Mouse (Mus musculus): ENCODE results near the gene Zdhhc3. TPM values are rescaled to one million over a fixed set of nuclear protein-coding genes. Genes with fewer than 3 reads are reported as not detected.

The Zdhhc3 gene
- 70.3 and 78.2 TPM in 2 replicates for polyA plus RNA-seq (2015; fragmentation: Nextera tagmentation; extraction: Ambion mirVana)

DNA sequence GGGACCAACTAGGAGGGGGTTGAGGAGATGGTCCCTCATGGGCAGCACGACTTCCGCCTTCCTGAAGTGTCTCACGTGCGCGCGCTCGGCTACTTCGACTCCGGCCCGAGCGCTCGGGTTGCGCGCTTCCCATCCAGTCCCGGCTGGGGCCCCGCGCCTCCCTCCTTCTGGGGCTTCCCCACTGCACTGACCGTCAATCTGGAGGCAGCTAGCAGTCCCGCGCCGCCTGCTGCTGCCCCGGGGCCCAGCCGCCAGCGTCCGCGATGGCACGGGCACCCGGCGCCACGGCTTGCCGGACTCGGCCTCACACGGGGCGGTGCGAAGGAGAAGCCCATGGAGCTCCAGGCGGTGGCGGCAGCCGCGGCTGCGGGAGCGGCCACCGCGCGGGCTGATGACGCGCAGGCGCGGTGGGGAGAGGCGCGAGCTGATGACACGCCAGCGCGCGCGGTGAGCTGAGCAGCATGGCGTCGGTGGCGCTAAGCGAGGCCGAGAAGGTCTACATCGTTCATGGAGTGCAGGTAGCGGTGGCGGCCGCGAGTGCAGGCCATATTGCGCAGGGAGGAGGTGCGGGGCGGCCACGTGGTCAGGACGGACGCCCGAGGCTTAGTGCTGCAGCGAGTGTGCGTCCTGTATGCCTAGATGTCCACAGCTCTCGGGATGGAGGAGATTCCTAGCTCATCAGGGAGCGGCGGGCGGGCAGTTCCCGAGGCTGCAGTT, at the start of gene Zdhhc3, which contains the start of gene Exosc7:
Gene Zdhhc3, minus strand, starts transcription at position 401 of the 717 bp plus-strand sequence.
Gene Exosc7, plus strand, starts transcription at position 411 of the 717 bp plus-strand sequence.
- Histone ChIP-seq H3K4me3 (peak within 1 kb of the TSS; percentile 97), H3K27me3 (no peaks in the 10 kb centered on the region), H3K36me3 (peaks cover 12% of the 10 kb centered on the region; the same call in 1 of the 2 replicates), H3K4me1 (peaks cover 17% of the 10 kb centered on the region), H3K9ac (peak within 1 kb of the TSS; percentile 93), H3K9me3 (no peaks in the 10 kb centered on the region), H3K4me2 (peak within 1 kb of the TSS; percentile 79), H3K27ac (peak within 1 kb of the TSS; percentile 95)
- WGBS, result under 1% methylated on average over 79 of the region's 79 CpGs
- peak; percentile 89 for ATAC-seq (ENCODE audit: insufficient number of reproducible peaks, low FRiP score, low TSS enrichment, low read depth)

DNA sequence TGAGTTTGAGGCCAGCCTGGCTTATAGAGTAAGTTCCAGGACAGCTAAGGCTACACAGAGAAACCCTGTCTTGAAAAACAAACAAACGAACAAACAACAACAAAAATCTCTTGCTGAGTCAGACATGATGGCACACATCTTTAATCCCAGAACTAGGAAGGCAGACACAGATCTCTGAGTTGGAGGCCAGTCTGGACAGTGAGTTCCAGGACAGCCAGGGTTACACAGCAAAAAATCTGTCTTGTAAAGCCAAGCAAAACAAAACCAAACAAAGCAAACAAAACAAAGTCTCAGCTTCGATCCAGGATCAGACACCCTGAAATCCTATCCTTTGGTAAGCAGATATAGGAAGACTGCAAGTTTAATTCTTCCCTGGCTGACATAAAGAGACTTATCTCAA, 48.8 kb upstream of the Zdhhc3 start:
- Histone ChIP-seq H3K4me1 (no peaks in the 10 kb centered on the region; the same call in 1 of the 2 replicates), H3K36me3 (no peaks in the 10 kb centered on the region), H3K4me3 (no peak overlapping the region), H3K27me3 (no peaks in the 10 kb centered on the region), H3K4me2 (no peak overlapping the region), H3K9ac (no peak overlapping the region), H3K27ac (no peak overlapping the region), H3K9me3 (no peaks in the 10 kb centered on the region)
- no peak for ATAC-seq (ENCODE audit: insufficient number of reproducible peaks, low FRiP score, low TSS enrichment, low read depth)
- 66% methylated on average over 2 of the region's 2 CpGs for whole genome bisulfite sequencing

- 62% methylated on average over 7 of the region's 7 CpGs for WGBS
Observed at GRCm38 (mm10) chr9:123159330-123159729, 46.3 kb upstream of the Zdhhc3 start.

GRCm38 (mm10) chr9:123158125-123158836, 45.3 kb upstream of the Zdhhc3 start:
- Histone ChIP-seq H3K9me3 (no peaks in the 10 kb centered on the region), H3K4me3 (no peak overlapping the region), H3K9ac (no peak overlapping the region), H3K4me1 (no peaks in the 10 kb centered on the region), H3K4me2 (no peak overlapping the region), H3K36me3 (no peaks in the 10 kb centered on the region), H3K27me3 (no peaks in the 10 kb centered on the region), H3K27ac (no peak overlapping the region)
- no peak for ATAC-seq (ENCODE audit: insufficient number of reproducible peaks, low FRiP score, low TSS enrichment, low read depth)
- 55% methylated on average over 8 of the region's 8 CpGs for WGBS

More at GRCm38 (mm10) chr9:123159330-123159729, 46.3 kb upstream of the Zdhhc3 start:
- no peaks in the 10 kb centered on the region for H3K36me3 ChIP-seq
- H3K27ac ChIP-seq, result no peak overlapping the region
- no peak overlapping the region for H3K4me3 ChIP-seq
- no peak overlapping the region for H3K9ac ChIP-seq
- H3K9me3 ChIP-seq, result no peaks in the 10 kb centered on the region
- no peak overlapping the region for H3K4me2 ChIP-seq
- no peaks in the 10 kb centered on the region for H3K27me3 ChIP-seq
- no peaks in the 10 kb centered on the region for H3K4me1 ChIP-seq
- no peak for ATAC-seq (ENCODE audit: insufficient number of reproducible peaks, low FRiP score, low TSS enrichment, low read depth)

GRCm38 (mm10) chr9:123157699-123158098, 44.7 kb upstream of the Zdhhc3 start:
- no peaks in the 10 kb centered on the region for H3K9me3 ChIP-seq
- H3K4me3 ChIP-seq, result no peak overlapping the region
- no peak overlapping the region for H3K27ac ChIP-seq
- no peak for ATAC-seq (ENCODE audit: insufficient number of reproducible peaks, low FRiP score, low TSS enrichment, low read depth)
- no peak overlapping the region for H3K4me2 ChIP-seq
- no peaks in the 10 kb centered on the region for H3K36me3 ChIP-seq
- no peak overlapping the region for H3K9ac ChIP-seq
- H3K27me3 ChIP-seq, result no peaks in the 10 kb centered on the region
- H3K4me1 ChIP-seq, result no peaks in the 10 kb centered on the region

DNA sequence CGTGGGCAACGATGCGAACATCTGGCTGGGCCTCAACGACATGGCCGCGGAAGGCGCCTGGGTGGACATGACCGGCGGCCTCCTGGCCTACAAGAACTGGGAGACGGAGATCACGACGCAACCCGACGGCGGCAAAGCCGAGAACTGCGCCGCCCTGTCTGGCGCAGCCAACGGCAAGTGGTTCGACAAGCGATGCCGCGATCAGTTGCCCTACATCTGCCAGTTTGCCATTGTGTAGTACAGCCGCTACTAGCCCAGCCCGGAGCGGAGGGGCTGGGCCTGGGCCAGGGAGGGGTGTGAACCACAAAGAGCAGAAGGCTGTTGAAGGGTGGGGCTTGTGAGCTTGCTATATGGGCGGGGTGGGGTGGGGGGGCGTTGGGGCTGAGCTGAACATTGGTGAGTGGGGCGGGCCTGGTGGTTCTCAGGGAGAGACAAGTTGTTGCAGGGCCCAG, 43.9 kb upstream of the Zdhhc3 start:
- H3K9ac ChIP-seq, result no peak overlapping the region
- H3K27me3 ChIP-seq, result no peaks in the 10 kb centered on the region
- H3K36me3 ChIP-seq, result no peaks in the 10 kb centered on the region
- no peaks in the 10 kb centered on the region for H3K4me1 ChIP-seq
- H3K9me3 ChIP-seq, result no peaks in the 10 kb centered on the region
- H3K27ac ChIP-seq, result no peak overlapping the region
- peak overlapping the region; percentile 45 for H3K4me2 ChIP-seq
- 0 out of 2 replicates have a peak, but pooled peaks have one; percentile 38 for ATAC-seq (ENCODE audit: insufficient number of reproducible peaks, low FRiP score, low TSS enrichment, low read depth)
- peak overlapping the region; percentile 31 for H3K4me3 ChIP-seq
- WGBS, result 25% methylated on average over 30 of the region's 30 CpGs

- H3K27ac ChIP-seq, result no peak overlapping the region
- no peaks in the 10 kb centered on the region for H3K9me3 ChIP-seq
- H3K9ac ChIP-seq, result no peak overlapping the region
- H3K4me1 ChIP-seq, result peaks cover 3% of the 10 kb centered on the region; the same call in 1 of the 2 replicates
- no peaks in the 10 kb centered on the region for H3K27me3 ChIP-seq
- H3K36me3 ChIP-seq, result no peaks in the 10 kb centered on the region
- H3K4me2 ChIP-seq, result no peak overlapping the region
- ATAC-seq (ENCODE audit: insufficient number of reproducible peaks, low FRiP score, low TSS enrichment, low read depth), result no peak
- no peak overlapping the region for H3K4me3 ChIP-seq
- WGBS, result 92% methylated on average over 2 of the region's 2 CpGs
Observed at GRCm38 (mm10) chr9:123153121-123153520, 40.1 kb upstream of the Zdhhc3 start.

GRCm38 (mm10) chr9:123152026-123152425, 39.0 kb upstream of the Zdhhc3 start:
- 71% methylated on average over 3 of the region's 3 CpGs for WGBS
- Histone ChIP-seq H3K9ac (no peak overlapping the region), H3K4me1 (peaks cover 3% of the 10 kb centered on the region; the same call in 1 of the 2 replicates), H3K36me3 (no peaks in the 10 kb centered on the region), H3K4me2 (no peak overlapping the region), H3K27me3 (no peaks in the 10 kb centered on the region), H3K4me3 (no peak overlapping the region), H3K9me3 (no peaks in the 10 kb centered on the region), H3K27ac (no peak overlapping the region)
- ATAC-seq (ENCODE audit: insufficient number of reproducible peaks, low FRiP score, low TSS enrichment, low read depth), result no peak

GRCm38 (mm10) chr9:123151561-123151960, 38.6 kb upstream of the Zdhhc3 start:
- H3K27ac ChIP-seq, result peak overlapping the region; percentile 17; the same call in 1 of the 2 replicates
- 28% methylated on average over 1 of the region's 1 CpGs for WGBS

GRCm38 (mm10) chr9:123150241-123151020, 37.4 kb upstream of the Zdhhc3 start, which contains the start of gene Clec3b:
Clec3b (plus strand) TSS chr9:123150946.
- Histone ChIP-seq H3K36me3 (peaks cover 3% of the 10 kb centered on the region; the same call in 1 of the 2 replicates), H3K4me2 (no peak within 1 kb of the TSS), H3K4me3 (no peak within 1 kb of the TSS), H3K9ac (0 out of 2 replicates have a peak within 1 kb of the TSS, but pooled peaks have one; percentile 7), H3K27ac (peak within 1 kb of the TSS; percentile 69), H3K9me3 (no peaks in the 10 kb centered on the region), H3K4me1 (peaks cover 3% of the 10 kb centered on the region; the same call in 1 of the 2 replicates), H3K27me3 (no peaks in the 10 kb centered on the region)
- ATAC-seq (ENCODE audit: insufficient number of reproducible peaks, low FRiP score, low TSS enrichment, low read depth), result no peak
- WGBS, result 63% methylated on average over 5 of the region's 5 CpGs

More at GRCm38 (mm10) chr9:123151561-123151960, 38.6 kb upstream of the Zdhhc3 start:
- Histone ChIP-seq H3K4me2 (no peak overlapping the region), H3K4me1 (peaks cover 3% of the 10 kb centered on the region; the same call in 1 of the 2 replicates), H3K27me3 (no peaks in the 10 kb centered on the region), H3K4me3 (no peak overlapping the region), H3K9ac (no peak overlapping the region), H3K9me3 (no peaks in the 10 kb centered on the region), H3K36me3 (no peaks in the 10 kb centered on the region)
- no peak for ATAC-seq (ENCODE audit: insufficient number of reproducible peaks, low FRiP score, low TSS enrichment, low read depth)

- H3K9me3 ChIP-seq, result no peaks in the 10 kb centered on the region; the same call in 1 of the 2 replicates
- no peak overlapping the region for H3K4me3 ChIP-seq
- WGBS, result 61% methylated on average over 5 of the region's 5 CpGs
- H3K27ac ChIP-seq, result peak overlapping the region; percentile 14
- peaks cover 3% of the 10 kb centered on the region; the same call in 1 of the 2 replicates for H3K4me1 ChIP-seq
- H3K36me3 ChIP-seq, result peaks cover 13% of the 10 kb centered on the region; the same call in 1 of the 2 replicates
- H3K4me2 ChIP-seq, result no peak overlapping the region
- H3K27me3 ChIP-seq, result no peaks in the 10 kb centered on the region
- no peak overlapping the region for H3K9ac ChIP-seq
- ATAC-seq (ENCODE audit: insufficient number of reproducible peaks, low FRiP score, low TSS enrichment, low read depth), result 0 out of 2 replicates have a peak, but pooled peaks have one; percentile 48
Observed at GRCm38 (mm10) chr9:123148430-123148829, 35.4 kb upstream of the Zdhhc3 start.

All from limb, embryonic 15.5 days (tissue).